Mouse (Mus musculus): ENCODE results near the gene Exoc6b. TPM values are rescaled to one million over a fixed set of nuclear protein-coding genes. Genes with fewer than 3 reads are reported as not detected.

The Exoc6b gene
- polyA plus RNA-seq, 1 experiment from 2014 or later, result 8.5 TPM

Other genes starting within 250 kb of the Exoc6b start
- 39.0 and 42.0 TPM in 2 replicates for gene Spr, start 68.3 kb upstream of the Exoc6b start, polyA plus RNA-seq (2015; fragmentation: Nextera tagmentation; extraction: Ambion mirVana)
- gene Emx1, start 117.9 kb upstream of the Exoc6b start, polyA plus RNA-seq (2015; fragmentation: Nextera tagmentation; extraction: Ambion mirVana), result 0.10 TPM in 1 of 2 replicates, not detected in the other